Mouse (Mus musculus) heart, postnatal 36 days (tissue): ENCODE data around the gene Sp100. TPM values are rescaled to one million over a fixed set of nuclear protein-coding genes. Genes with fewer than 3 reads are reported as not detected.
"Not testable (repeated sequence)": the region's sequence is repeated elsewhere in the genome, so short reads cannot be mapped to it uniquely, and the experiment has no call there.

Source experiments
- DNase-seq, 2 experiments: peaks; one replicate each; pipeline ENCODE4 v3.0.0; 2021 to 2022
- intact Hi-C: fragments of 180-260 bp; cut with DNase I; formaldehyde crosslinking; loops from one replicate; pipeline ENCODE4 v1.15.1; 2025
- total RNA-seq, 2 experiments: library from RNA; stranded (reverse); gene quantifications; 2 replicates each; pipeline ENCODE4 v1.2.3; 2021

Sp100 gene
- 10 to 100 TPM; 15.5 to 31.8 TPM for total RNA-seq

DNA sequence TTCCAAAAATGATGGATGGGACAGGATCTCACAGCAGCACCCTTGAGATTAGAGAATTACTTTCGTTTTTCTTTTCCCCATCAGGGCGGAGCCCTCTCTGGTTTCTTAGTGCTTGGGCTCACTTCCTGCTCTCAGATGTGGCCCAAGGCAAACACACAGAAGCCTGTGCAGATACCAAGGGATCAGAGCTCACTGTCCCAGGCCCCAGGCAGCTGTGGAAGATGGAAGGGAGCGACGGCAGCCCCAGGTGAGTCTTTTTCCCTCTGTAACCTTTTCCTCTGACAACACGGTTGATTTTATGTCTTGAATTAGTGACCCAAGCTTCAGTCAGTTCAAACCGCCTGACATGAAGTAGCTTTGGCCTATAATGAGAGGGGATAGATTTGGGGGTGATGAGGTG is at the start of gene Sp100:
Gene Sp100 (plus strand): TSS at position 108 of the 400 bp plus-strand sequence.
- DNase-seq = peak; percentile 42 to 49
- intact Hi-C loops = not testable (repeated sequence)

- intact Hi-C loops, DNase-seq: not testable (repeated sequence)
Measured at GRCm38 (mm10) chr1:85600078-85600477, 49.7 kb upstream of the Sp100 start, which contains the start of gene Sp140. Gene Sp140, plus strand, starts transcription at chr1:85600378.

DNA sequence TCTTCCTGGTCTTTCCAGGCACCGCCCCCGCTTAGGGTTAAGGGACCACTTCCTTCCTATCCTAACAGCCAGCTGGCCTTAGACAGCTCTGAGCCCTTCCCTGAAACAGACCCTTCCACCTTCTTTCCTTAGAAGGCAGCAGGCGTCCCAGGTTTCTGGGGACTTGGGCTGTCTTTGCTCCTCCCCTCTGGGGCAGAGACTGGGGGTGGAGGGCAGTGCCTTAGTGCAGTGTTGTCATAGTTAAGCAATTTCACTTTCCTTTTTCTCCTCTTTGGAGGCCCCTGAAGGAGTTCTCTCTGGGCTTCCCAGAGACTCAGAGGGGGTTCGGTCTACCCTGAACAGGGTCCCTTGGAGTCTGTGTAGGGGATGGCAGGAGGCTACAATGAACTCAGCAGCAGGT is 49.0 kb upstream of the Sp100 start:
- peak; percentile 24 to 50 for DNase-seq
- intact Hi-C loops = not testable (repeated sequence)

DNA sequence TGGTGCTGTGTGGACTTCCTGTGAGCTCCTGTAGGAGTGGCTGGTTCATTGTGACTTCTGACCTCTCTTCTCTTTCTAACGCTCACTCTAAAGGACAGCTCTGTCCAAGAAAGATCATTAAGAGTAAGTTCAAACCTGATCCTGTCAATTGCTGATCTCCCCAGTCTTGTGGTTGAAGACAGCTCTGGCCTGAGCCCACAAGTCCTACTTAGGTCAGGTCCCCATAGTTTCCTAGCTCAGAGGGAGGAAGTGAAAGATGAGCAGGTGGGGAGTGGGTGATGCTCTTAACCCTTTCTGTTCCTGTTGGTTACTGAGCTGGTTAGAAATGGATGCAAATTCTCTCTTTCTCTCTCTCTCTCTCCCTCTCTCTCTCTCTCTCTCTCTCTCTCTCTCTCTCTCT is 45.4 kb upstream of the Sp100 start:
- DNase-seq, intact Hi-C loops: not testable (repeated sequence)

DNA sequence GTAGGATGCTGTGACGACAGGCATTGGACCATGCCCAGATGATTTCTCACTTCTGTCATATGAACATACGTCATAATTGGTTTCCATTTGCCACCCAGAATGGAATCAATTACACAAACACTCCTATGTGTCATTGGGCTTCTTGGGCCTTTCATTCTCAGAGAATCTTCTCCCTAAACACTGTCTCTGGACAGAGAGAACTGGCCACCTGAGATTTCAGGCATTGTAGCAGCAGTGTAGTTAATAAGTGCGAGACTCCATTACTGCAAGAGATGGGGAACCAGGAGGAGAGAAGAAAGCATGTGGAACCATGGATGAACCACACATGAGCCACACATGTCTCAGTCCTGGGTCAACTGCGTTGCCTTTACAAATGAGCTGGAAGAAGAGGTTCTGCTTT is 41.4 kb upstream of the Sp100 start:
- intact Hi-C loops, DNase-seq: not testable (repeated sequence)

GRCm38 (mm10) chr1:85610581-85610980 is 39.2 kb upstream of the Sp100 start:
- intact Hi-C loops, DNase-seq: not testable (repeated sequence)

- intact Hi-C loops, DNase-seq: not testable (repeated sequence)
Measured at GRCm38 (mm10) chr1:85615096-85615495, 34.7 kb upstream of the Sp100 start.

GRCm38 (mm10) chr1:85615819-85616218 is 34.0 kb upstream of the Sp100 start:
- DNase-seq, intact Hi-C loops: not testable (repeated sequence)

- intact Hi-C loops = not testable (repeated sequence)
Measured at GRCm38 (mm10) chr1:85617161-85617560, 32.6 kb upstream of the Sp100 start.

GRCm38 (mm10) chr1:85618689-85619088 is 31.1 kb upstream of the Sp100 start:
- DNase-seq, intact Hi-C loops: not testable (repeated sequence)

More at GRCm38 (mm10) chr1:85617161-85617560, 32.6 kb upstream of the Sp100 start:
- not testable (repeated sequence) for DNase-seq

GRCm38 (mm10) chr1:85636936-85637335 is 12.9 kb upstream of the Sp100 start:
- intact Hi-C loops, DNase-seq: not testable (repeated sequence)

GRCm38 (mm10) chr1:85638144-85638543 is 11.6 kb upstream of the Sp100 start:
- intact Hi-C loops, DNase-seq: not testable (repeated sequence)

- intact Hi-C loops = not testable (repeated sequence)
- peak in 1 of 2 experiments; percentile 24 for DNase-seq
Measured at GRCm38 (mm10) chr1:85650524-85650923, 736 bp downstream of the Sp100 start.

DNA sequence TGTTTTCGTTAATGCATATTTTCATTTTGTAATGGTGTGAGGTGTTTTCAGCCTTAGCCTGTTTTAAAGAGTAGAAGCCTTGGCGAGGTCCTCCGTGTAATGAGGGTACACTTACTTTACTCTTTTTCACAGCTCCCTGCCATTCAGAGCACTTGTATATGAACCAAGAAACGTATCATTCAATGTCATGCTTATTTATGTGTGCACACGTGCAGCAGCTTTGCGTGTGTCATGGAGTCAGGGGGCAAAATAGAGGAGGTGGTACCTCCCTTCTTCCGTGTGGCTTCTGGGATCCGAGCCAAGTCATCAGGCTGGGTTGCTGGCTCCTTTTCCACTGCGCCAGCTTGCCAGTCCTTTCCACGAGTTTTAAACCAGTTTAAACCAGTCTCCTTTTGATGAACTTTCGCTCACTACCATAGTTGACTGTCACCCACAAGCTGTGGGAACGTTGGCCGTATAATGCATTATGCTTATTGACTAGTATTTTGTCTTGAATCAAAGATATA is 2.0 kb downstream of the Sp100 start:
- peak; percentile 19 to 29 for DNase-seq
- intact Hi-C loops = not testable (repeated sequence)

DNA sequence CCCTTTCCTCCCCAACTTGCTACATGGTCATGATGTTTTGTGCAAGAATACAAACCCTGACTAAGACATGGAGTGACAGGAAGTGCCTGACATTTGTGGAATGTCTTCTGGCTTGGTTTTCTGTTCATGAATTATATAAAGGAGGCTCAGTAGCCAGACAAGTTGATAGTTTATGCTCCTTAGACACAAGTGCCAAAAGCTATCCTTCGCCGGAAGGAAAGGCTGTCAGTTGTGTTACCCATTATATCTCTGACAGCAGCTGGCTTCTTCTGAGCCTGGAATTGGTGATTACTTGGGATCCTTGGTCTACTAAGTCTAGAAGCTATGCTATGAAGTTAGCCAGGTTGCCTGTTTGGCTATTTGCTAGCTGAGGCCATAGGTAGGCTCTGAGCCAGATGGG is 7.4 kb downstream of the Sp100 start:
- intact Hi-C loops, DNase-seq: not testable (repeated sequence)

GRCm38 (mm10) chr1:85664266-85664665 is 14.5 kb downstream of the Sp100 start:
- intact Hi-C loops = no loop called here

GRCm38 (mm10) chr1:85680226-85680625 is 30.4 kb downstream of the Sp100 start:
- intact Hi-C loops = no loop called here
- DNase-seq = no peak

More at GRCm38 (mm10) chr1:85664266-85664665, 14.5 kb downstream of the Sp100 start:
- DNase-seq = no peak

DNA sequence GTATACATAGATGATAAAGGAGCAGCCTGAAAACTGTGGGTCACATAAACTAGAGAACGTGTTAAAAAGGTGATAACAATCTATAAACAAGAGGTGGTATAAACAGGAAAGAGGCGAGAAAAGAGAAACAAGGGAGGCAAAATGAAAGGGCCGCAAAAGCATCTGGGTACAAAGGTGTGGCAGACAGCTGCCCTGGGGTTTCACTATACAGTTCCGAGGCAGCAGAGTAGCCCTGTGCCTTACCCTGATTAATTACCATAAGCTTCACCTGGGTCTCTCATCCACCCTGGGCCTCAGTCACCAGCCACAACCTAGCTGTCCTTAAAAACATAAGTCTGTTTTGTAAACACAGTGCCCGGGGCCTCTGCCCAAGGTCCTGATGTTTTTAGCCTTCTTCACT is 36.9 kb downstream of the Sp100 start:
- DNase-seq = no peak
- intact Hi-C loops = no loop called here

DNA sequence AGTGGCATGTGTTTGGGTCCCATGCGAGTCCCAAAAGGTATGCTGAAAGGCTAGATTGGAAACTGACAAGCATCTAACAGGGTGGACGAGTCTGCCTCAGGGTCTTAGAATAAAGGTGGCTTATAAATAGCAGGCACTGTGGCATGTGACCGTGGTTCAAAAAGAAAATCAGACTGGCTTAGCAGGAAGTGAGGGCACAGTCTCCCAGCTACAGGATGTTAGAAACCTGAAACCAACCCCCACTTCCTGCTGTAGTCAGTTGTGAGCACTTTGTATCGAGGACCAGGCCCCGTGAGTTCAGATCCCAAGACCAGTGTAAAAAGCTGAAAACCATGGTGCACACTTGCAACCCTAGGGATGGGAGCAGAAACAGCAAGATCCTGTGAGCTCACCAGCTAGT is 37.6 kb downstream of the Sp100 start:
- intact Hi-C loops = no loop called here
- no peak for DNase-seq

DNA sequence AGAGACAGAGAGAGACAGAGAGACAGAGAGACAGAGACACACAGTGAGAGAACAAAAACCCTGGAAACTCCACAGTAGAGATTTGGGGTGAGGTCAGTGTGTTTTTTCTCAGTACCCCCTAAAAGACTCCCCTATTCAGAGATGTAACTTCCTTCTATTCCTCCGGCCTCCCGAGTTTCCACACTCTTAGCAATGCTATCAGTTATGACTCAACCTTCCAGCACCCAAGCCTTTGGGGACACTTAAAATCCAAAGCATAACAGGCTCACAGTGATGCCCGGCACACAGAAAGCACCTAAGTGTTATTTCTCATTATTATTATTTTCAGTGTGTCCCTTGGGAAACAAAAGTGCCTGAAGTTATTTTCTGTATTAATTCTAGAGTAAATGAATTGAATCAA is 40.8 kb downstream of the Sp100 start:
- intact Hi-C loops = no loop called here
- DNase-seq = no peak

DNA sequence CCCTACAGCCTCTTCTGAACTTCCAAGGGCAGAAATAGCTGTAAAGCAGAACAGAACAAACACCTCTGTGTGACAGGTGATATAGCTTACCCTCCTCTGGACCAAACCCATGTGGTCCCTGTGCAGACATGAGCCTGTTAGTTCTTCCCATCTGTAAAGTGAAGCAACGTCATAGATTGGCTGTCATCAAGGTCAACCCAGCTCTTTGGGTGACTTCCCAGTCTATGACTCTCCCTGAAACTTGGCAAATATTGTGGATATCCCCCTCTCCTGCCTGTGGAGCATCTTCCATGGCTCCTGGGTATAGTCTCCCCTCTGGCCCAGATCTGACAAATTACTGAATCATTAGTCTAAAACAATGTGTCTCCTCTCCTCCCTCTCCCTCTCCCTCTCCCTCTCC is 42.5 kb downstream of the Sp100 start:
- intact Hi-C loops = no loop called here
- DNase-seq = no peak

DNA sequence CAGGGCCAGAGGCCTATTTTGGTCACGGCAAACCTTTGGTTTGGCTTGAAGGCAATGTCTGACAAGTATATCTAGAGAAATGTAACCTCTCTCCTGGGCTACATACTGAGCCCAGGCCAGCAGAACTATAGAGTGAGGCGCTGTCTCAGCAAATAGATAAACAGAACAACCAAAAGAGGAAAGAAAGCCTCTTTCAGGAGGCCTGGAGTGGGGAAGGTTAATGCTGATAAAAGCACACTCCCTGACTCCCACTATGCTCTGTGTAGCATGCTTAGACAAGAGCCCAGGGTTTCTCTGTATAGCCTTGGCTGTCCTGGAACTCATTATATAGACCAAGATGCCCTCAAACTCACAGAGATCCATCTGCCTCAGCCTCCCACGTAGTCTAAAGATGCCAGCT is 43.5 kb downstream of the Sp100 start:
- DNase-seq = no peak
- intact Hi-C loops = no loop called here

DNA sequence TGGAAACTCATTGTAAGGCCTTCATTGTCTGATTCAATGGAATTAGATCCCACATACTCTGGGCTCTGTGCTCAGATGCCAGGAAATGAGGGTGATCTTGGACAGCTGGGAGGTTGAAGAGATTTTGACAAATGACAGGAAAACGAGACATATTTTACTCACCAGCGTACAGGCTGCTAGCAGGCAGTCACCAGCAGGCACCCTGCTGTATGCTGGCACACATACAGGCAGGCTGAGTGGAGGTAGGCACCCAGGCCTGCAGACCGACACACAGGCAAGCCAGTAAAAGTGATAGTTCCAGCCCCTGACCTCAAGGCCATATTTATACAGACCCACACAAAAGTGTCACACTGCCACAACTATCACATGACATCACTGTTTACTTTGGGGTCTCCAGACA is 45.9 kb downstream of the Sp100 start:
- intact Hi-C loops = no loop called here
- DNase-seq = no peak
